Mouse (Mus musculus) neural tube, embryonic 11.5 days (tissue): ENCODE data around the gene Vps50. TPM values are rescaled to one million over a fixed set of nuclear protein-coding genes. Genes with fewer than 3 reads are reported as not detected.
A peak's percentile ranks its signal among the peaks of the same experiment; 100 is the strongest.

ENCODE experiments used
- ATAC-seq: fragments of 200-750 bp; cut with Nextera tagmentation; 2 replicates; pipeline ENCODE4 v1.8.0; 2017; ENCODE audit warnings: moderate number of reproducible peaks, mild to moderate bottlenecking, moderate TSS enrichment, moderate library complexity; ENCODE audit not compliant: insufficient read depth, low FRiP score, low TSS enrichment
- DNase-seq: peaks from one replicate; pipeline ENCODE4 v3.0.0-alpha.2; 2015; ENCODE audit warnings: low spot score
- H3K27ac ChIP-seq: fragments of 300-500 bp; sonication (generic); 2 replicates; pipeline ENCODE4 v1.5.1; 2014; ENCODE audit warnings: low read depth, mild to moderate bottlenecking, low read length
- H3K27me3 ChIP-seq: fragments of 300-500 bp; sonication (generic); 2 replicates; pipeline ENCODE4 v1.6.1; 2014; ENCODE audit warnings: mild to moderate bottlenecking, low read length, mixed read lengths; ENCODE audit not compliant: control insufficient read depth, insufficient read depth
- H3K36me3 ChIP-seq: fragments of 300-500 bp; sonication (generic); 2 replicates; pipeline ENCODE4 v1.6.1; 2014; ENCODE audit warnings: mild to moderate bottlenecking, low read length, moderate library complexity, mixed read lengths; ENCODE audit not compliant: control insufficient read depth, insufficient read depth
- H3K4me1 ChIP-seq: fragments of 300-500 bp; sonication (generic); 2 replicates; pipeline ENCODE4 v1.6.1; 2014; ENCODE audit warnings: low read length, mixed read lengths; ENCODE audit not compliant: control insufficient read depth, insufficient read depth
- H3K4me2 ChIP-seq: fragments of 300-500 bp; sonication (generic); 2 replicates; pipeline ENCODE4 v1.6.1; 2014; ENCODE audit warnings: low read depth, mild to moderate bottlenecking, moderate library complexity
- H3K4me3 ChIP-seq: fragments of 300-500 bp; sonication (generic); 2 replicates; pipeline ENCODE4 v1.5.1; 2014; ENCODE audit warnings: low read depth, low read length
- H3K9ac ChIP-seq: fragments of 300-500 bp; sonication (generic); 2 replicates; pipeline ENCODE4 v1.6.1; 2014; ENCODE audit warnings: mild to moderate bottlenecking, low read length
- H3K9me3 ChIP-seq: fragments of 300-500 bp; sonication (generic); 2 replicates; pipeline ENCODE4 v1.6.1; 2016; ENCODE audit warnings: low read length; ENCODE audit not compliant: control insufficient read depth
- WGBS: fragments of 180-500 bp; shearing (Covaris S2); extraction: QIAGEN DNeasy Blood & Tissue Kit; methylation state at CpG from one replicate; pipeline ENCODE4 v1.1.7; 2014; 5-methylcytosine and 5-hydroxymethylcytosine counted together
- polyA plus RNA-seq: library from polyadenylated mRNA; unstranded; fragments of >200 nt; fragmentation: Nextera tagmentation; extraction: Ambion mirVana; gene quantifications from 2 replicates; pipeline ENCODE4 v1.2.1, GENCODE M21; 2014

The Vps50 gene
- 41.7 and 41.8 TPM in 2 replicates for polyA plus RNA-seq

DNA sequence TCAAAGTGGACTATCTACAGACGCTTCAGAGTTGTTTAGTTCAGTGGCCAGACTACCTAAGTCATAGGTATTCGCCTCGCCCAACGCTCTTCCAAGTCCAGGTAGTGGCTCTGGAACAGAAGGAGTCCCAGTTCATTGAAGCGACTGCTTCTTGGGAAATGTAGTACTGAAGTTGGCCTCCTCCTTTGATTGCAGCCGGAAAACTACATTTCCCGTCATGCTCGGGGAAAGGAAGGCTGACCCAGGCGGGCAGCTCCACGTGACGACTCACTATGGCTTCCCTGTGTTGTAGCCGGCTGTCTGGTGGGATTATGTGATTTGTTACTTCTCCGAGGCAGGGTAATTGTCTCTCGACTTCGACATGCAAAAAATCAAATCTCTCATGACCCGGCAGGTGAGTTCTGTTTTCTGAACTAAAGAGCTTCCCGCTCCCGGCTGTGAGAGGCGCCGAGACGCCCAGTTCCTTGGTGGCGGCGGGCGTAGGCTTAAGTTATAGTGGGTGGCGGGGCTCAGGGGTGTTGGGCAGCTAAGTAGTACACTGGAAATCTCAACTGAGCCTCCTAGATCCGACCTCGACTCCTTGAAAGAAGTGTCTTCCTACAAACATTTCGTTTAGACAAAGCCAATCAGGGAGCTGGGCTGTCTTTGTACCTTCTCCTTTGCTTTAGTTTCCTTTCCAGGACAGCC, at the start of gene Vps50, which contains the start of gene Hepacam2:
Vps50 (plus strand) TSS at position 221 of the 687 bp plus-strand sequence.
Hepacam2 (minus strand) TSS at position 137 of the 687 bp plus-strand sequence.
- no peaks in the 10 kb centered on the region for H3K36me3 ChIP-seq
- H3K9ac ChIP-seq: peak within 1 kb of the TSS; percentile 65
- DNase-seq (peak; percentile 90), ATAC-seq (peak; percentile 99)
- no peaks in the 10 kb centered on the region; the same call in 1 of the 2 replicates for H3K4me1 ChIP-seq
- H3K4me2 ChIP-seq: peak within 1 kb of the TSS; percentile 59
- H3K9me3 ChIP-seq: no peaks in the 10 kb centered on the region
- 1% methylated on average over 28 of the region's 28 CpGs for WGBS
- no peak within 1 kb of the TSS for H3K27ac ChIP-seq
- peak within 1 kb of the TSS; percentile 62 for H3K4me3 ChIP-seq
- no peaks in the 10 kb centered on the region for H3K27me3 ChIP-seq

DNA sequence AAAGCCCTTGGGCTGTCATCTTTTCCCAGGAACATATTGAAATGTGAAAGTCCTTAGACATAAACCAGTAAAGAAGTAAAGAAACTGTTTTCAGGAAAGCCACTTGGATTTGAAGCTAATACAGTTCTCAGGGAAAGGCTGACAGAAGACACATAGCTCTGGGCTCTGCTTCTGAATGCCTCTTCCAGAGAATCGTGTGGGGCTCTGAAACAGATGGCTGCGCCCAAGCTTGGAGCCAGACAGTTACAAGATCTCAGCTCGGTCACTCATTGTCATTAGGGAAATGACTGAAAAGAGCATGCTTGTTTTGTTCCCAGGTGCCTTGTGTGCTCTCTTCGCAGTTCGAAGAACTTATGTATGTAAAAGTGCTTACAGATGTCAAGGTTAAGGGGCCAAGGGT, 43.8 kb upstream of the Vps50 start:
- Histone ChIP-seq H3K9me3 (no peaks in the 10 kb centered on the region), H3K4me2 (no peak overlapping the region), H3K27ac (no peak overlapping the region), H3K27me3 (no peaks in the 10 kb centered on the region), H3K9ac (no peak overlapping the region), H3K36me3 (no peaks in the 10 kb centered on the region), H3K4me3 (no peak overlapping the region), H3K4me1 (no peaks in the 10 kb centered on the region)
- WGBS: 54% methylated on average over 5 of the region's 5 CpGs
- ATAC-seq (no peak), DNase-seq (no peak)

DNA sequence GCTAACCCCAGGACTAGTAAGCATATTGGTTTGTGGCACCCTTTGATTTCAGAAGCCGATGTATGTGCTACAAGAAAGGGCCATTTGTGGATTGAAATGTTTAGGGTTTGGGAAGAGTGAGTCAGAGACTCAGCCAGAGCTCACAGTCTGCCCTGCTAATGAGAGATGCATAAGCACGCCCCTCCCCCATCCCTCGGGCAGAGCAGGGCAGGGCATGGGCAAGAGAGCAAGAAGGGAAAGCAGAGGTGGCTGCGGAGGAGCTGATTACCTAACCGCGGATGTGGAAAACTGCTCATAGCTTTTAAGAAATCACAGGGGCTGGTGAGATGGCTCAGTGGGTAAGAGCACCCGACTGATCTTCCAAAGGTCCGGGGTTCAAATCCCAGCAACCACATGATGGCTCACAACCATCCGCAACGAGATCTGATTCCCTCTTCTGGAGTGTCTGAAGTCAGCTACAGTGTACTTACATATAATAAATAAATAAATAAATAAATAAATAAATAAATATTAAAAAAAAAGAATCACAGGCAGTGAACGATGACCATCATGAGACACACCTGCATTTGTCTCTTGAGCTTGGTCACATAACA, 42.1 kb upstream of the Vps50 start:
- Histone ChIP-seq H3K4me1 (no peaks in the 10 kb centered on the region), H3K9me3 (no peaks in the 10 kb centered on the region), H3K36me3 (no peaks in the 10 kb centered on the region), H3K4me3 (no peak overlapping the region), H3K27me3 (no peaks in the 10 kb centered on the region), H3K27ac (no peak overlapping the region), H3K4me2 (no peak overlapping the region), H3K9ac (no peak overlapping the region)
- ATAC-seq (no peak), DNase-seq (no peak)
- WGBS: 74% methylated on average over 11 of the region's 11 CpGs

DNA sequence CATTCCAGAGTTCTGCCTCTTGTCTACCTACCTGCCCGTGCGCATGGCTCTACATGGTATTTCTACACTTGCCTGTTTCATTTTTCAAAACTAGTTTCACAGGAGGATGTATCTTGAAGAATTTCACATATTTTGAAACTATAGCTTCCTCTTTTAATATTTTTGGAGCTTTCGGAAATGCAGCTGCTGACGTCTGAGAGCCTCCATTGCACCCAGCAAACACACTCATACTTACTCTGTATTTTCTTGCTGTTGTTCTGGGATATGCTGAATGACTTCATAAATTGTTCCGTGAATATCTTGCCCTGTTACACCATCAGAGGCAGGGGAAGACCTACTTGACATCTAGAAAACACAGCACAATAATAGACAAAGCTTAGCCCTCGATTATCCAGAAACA, 35.2 kb upstream of the Vps50 start:
- WGBS: 67% methylated on average over 6 of the region's 6 CpGs
- Histone ChIP-seq H3K27ac (no peak overlapping the region), H3K4me3 (no peak overlapping the region), H3K4me1 (no peaks in the 10 kb centered on the region), H3K9me3 (no peaks in the 10 kb centered on the region), H3K9ac (no peak overlapping the region), H3K36me3 (no peaks in the 10 kb centered on the region), H3K4me2 (no peak overlapping the region), H3K27me3 (no peaks in the 10 kb centered on the region)
- DNase-seq (no peak), ATAC-seq (no peak)

DNA sequence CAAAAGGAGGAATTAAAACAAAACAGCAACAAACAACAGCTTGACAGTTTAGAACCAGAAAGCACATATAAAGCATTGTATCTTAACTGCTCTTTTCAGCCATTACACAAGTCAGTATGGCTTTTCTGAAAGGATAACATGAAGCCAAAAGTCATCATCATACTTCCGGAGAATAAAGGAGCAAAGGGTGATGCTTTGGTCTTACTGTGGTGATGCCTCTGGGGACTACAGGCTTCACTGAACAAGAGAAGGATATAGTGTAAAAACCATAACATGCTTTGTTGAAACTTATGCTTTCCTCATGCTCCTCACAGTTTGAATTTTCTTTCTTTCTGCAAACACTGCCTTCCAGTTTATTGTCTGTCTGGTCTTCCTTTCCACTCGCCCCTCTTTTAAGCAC, 34.6 kb upstream of the Vps50 start:
- no peaks in the 10 kb centered on the region for H3K36me3 ChIP-seq
- ATAC-seq: no peak
- H3K9ac ChIP-seq: no peak overlapping the region
- H3K27ac ChIP-seq: no peak overlapping the region
- WGBS: 88% methylated on average over 2 of the region's 2 CpGs
- no peaks in the 10 kb centered on the region for H3K27me3 ChIP-seq
- no peak overlapping the region for H3K4me2 ChIP-seq
- no peak overlapping the region for H3K4me3 ChIP-seq
- no peak for DNase-seq
- no peaks in the 10 kb centered on the region for H3K4me1 ChIP-seq
- no peaks in the 10 kb centered on the region for H3K9me3 ChIP-seq

DNA sequence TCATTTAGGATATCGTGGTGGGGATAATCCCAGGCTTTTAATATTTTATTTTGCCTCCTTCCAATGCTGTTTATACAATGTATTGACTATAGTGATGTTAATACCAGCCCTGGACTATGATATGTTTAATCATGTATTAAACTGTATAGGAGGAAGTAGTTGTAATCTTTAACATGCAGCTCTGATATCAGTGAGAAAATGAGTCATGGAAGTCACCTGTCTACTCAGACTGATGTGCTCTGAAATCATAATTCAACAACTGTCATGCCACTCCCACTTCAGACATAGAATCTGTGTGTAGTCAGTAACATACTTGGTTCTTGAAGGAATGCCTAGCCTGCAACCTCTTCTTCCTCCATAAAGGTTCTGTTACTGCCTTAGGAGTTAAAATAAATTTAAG, 29.6 kb upstream of the Vps50 start:
- Histone ChIP-seq H3K4me2 (no peak overlapping the region), H3K9ac (no peak overlapping the region), H3K9me3 (no peaks in the 10 kb centered on the region), H3K27me3 (no peaks in the 10 kb centered on the region), H3K4me1 (no peaks in the 10 kb centered on the region), H3K4me3 (no peak overlapping the region), H3K36me3 (no peaks in the 10 kb centered on the region), H3K27ac (no peak overlapping the region)
- ATAC-seq (no peak), DNase-seq (no peak)
- 68% methylated on average over 1 of the region's 1 CpGs for WGBS

DNA sequence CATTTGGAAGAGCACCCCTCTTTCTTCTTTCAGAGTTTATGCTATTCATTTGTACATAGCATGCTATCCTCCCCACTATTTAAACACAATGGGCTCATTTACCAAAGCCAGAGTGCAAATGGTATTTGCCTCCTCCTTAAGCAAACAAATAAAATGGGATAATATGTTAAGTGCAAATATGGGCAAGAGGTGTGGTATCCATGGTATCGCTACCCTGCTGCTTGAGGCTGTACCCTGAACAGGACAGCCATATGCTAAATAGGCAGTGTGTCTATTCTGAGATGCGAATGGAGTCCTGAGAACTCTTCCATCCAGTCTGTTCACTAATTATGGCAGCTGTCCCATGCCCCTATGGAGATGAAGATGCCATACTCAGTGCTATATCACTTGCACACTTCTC, 27.5 kb upstream of the Vps50 start:
- no peak overlapping the region for H3K9ac ChIP-seq
- no peaks in the 10 kb centered on the region for H3K27me3 ChIP-seq
- H3K4me2 ChIP-seq: no peak overlapping the region
- no peak for ATAC-seq
- no peak overlapping the region for H3K27ac ChIP-seq
- H3K9me3 ChIP-seq: no peaks in the 10 kb centered on the region
- no peak for DNase-seq
- WGBS: 76% methylated on average over 2 of the region's 2 CpGs
- H3K36me3 ChIP-seq: no peaks in the 10 kb centered on the region
- no peaks in the 10 kb centered on the region for H3K4me1 ChIP-seq
- H3K4me3 ChIP-seq: no peak overlapping the region

DNA sequence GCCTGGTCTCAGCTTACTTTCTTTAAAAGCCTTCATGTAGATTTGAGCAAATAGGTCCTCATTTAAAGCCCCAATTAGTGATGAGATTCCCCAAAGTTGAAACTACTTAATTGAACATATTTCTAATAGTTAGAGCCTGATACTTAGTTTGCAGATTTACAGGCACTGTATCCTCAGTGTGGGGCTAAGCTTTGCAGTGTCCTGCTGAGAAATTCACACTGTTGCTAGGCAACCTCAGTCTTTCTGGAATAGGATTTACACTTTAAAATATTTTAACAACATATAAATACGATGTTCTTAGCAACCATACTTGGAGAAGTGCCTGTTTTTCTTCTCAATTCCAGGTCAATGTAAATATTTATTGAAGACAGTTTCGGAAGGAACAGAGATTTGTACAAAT, 21.9 kb upstream of the Vps50 start:
- 70% methylated on average over 2 of the region's 2 CpGs for whole genome bisulfite sequencing
- H3K9ac ChIP-seq: no peak overlapping the region
- ATAC-seq: no peak
- H3K27me3 ChIP-seq: no peaks in the 10 kb centered on the region
- H3K4me1 ChIP-seq: no peaks in the 10 kb centered on the region
- no peak overlapping the region for H3K27ac ChIP-seq
- no peak overlapping the region for H3K4me2 ChIP-seq
- H3K36me3 ChIP-seq: no peaks in the 10 kb centered on the region
- H3K4me3 ChIP-seq: no peak overlapping the region
- DNase-seq: no peak
- H3K9me3 ChIP-seq: no peaks in the 10 kb centered on the region

DNA sequence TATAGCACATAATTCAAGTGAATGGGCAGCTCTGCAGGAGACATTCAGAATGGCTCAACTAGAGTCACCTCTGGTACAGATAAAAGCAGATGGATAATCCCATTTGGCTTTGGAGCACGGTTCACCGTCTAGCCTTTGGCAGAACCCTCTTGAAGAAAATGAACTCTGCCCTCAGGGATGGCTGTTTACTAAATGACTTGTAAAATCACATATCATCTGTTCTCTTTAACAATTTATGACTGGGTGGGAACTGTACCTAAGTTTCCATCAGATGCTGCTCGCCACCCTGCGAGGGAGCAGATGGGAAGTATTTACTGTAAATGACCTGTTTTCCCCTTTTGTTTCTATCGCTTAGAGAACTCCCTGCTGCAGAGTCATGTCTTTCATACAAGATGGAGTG, 18.3 kb upstream of the Vps50 start:
- Histone ChIP-seq H3K9me3 (no peaks in the 10 kb centered on the region), H3K36me3 (no peaks in the 10 kb centered on the region), H3K9ac (no peak overlapping the region), H3K4me2 (no peak overlapping the region), H3K4me3 (no peak overlapping the region), H3K27ac (no peak overlapping the region), H3K4me1 (no peaks in the 10 kb centered on the region), H3K27me3 (no peaks in the 10 kb centered on the region)
- ATAC-seq (no peak), DNase-seq (no peak)
- 68% methylated on average over 5 of the region's 5 CpGs for WGBS
